Mouse (Mus musculus): Measurements from ENCODE around the gene Susd6.

DNA sequence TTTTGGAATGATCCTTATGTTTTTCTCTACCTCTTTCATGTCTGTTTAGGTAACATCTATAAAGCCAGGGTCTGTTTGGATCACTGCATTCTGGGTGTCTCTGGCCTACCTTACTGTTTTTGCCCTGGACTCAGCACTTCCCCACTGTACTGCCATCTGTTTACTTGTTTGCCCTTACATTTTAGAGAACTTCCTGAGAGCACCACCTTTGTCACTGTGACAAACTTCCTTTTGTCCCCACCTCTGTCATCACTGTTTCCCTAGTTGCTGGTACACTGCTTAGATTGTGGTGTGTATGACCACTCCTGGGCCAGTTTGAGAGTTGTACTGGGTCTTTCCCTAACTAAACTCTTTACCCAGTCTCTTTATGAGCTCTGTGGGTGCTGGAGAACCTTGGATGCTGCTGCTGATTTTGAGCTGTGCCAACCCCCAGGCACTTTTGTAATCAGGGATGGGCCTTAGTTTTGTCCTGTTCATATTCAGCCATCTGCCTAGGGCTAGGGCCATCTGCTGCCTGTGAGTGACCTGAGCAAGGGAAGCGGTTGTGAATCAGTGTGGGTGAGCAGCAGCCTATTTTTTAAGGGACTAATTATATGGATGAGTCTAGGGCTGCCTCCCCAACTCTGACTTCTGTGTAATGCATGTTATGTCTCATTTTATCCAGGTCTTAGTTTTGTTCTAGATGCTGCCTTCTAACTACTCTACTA lies 26.2 kb downstream of the Susd6 start:
- TF ChIP-seq POLR2A (IDR thresholded peaks at IDR 0.05; ENCODE audit: insufficient read depth, low read depth, low read length) (no peak), CTCF (IDR thresholded peaks at IDR 0.05; ENCODE audit: insufficient read depth, low read depth, low read length) (no peak)

Measured in olfactory bulb, adult 2 months (tissue).